ENCODE assay signal across 1 mouse cellular context in the genomic region with DNA sequence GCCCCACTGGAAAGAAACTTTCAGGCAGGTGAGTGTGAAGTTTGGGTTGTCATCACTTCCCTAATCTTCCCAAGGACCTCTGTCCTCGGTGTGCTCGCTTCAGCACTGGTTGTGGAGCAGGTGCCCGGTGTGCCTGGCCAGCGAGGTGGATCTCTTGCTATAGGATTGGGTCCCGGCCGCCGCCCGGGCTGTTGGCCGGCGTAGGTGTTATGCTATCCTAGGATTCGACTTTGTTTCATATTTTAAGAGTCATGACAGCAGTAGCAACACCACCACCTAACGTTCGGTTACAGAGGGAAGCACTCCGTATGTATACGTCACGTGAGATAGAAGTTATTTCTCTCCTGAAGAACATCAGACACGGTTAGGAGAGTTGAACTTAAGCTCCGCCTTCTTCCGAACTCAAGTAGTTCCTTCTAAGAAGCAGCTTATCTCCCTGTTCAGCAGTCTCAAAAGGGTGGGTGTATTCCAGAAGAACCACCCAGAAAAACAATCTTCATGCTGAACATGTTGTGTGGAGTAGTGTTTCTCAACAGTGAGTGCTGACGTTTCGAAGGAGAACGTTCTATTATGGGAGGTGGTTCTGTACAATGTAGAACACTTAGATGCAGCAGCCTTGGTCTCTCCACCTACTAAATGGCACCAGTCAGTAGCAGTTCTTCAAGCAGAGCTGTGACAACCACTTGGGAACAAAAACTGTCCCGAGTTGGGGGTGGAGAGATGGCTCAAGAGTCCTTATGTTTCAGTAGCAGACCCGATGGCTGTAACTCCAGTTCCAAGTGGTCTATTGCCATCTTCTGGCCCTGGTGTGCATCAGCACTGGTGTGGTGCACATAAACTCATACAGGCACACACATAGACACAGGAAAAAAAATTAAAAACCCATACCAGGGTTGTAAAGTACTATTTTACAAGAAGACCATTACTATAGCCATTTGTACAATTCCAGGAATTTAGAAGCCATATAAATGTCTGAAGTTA.
TF ChIP-seq lines count a peak whose summit lies in the region.

No protein-coding gene starts in this region.

TF ChIP-seq in MEL, 35 proteins besides CTCF, POLR2A, EP300 and RAD21:
- TF ChIP-seq ZMIZ1 (IDR thresholded peaks at IDR 0.05; ENCODE audit: low read depth, low read length) (no peak), ZNF384 (IDR thresholded peaks at IDR 0.05; ENCODE audit: low read depth, low read length) (no peak), MEF2A (IDR thresholded peaks at IDR 0.05; ENCODE audit: extremely low read depth, insufficient replicate concordance, low read depth, low read length, poor library complexity, severe bottlenecking) (no peak), SIN3A (IDR thresholded peaks at IDR 0.05; ENCODE audit: low read length) (peak; percentile 85), MXI1 (IDR thresholded peaks at IDR 0.05; ENCODE audit: low read depth, low read length) (peak; percentile 84), MYB (IDR thresholded peaks at IDR 0.05; ENCODE audit: low read depth, low read length) (peak; percentile 37; the same call in 1 of the 2 replicates), NRF1 (IDR thresholded peaks at IDR 0.05; ENCODE audit: insufficient read depth, low read depth, low read length, poor library complexity, severe bottlenecking) (no peak), E2F4 (IDR thresholded peaks at IDR 0.05; ENCODE audit: borderline replicate concordance, low read depth, low read length) (no peak), TAL1 (IDR thresholded peaks at IDR 0.05; ENCODE audit: low read length) (peak; percentile 65), ETS1 (IDR thresholded peaks at IDR 0.05; ENCODE audit: low read depth, low read length) (peak; percentile 72; the same call in 1 of the 2 replicates), ZKSCAN1 (IDR thresholded peaks at IDR 0.05; ENCODE audit: low read depth, low read length) (no peak), CHD2 (IDR thresholded peaks at IDR 0.05; ENCODE audit: low read length) (no peak), SMC3 (IDR thresholded peaks at IDR 0.05; ENCODE audit: low read depth, low read length) (no peak), BHLHE40 (IDR thresholded peaks at IDR 0.05; ENCODE audit: borderline replicate concordance, low read depth, low read length) (peak; percentile 96), MYC (IDR thresholded peaks at IDR 0.05; ENCODE audit: low read depth, low read length) (peak; percentile 69; the same call in 1 of the 2 replicates), GATA1 (IDR thresholded peaks at IDR 0.05; ENCODE audit: low read depth, low read length) (peak; percentile 93), MAZ (IDR thresholded peaks at IDR 0.05; ENCODE audit: low read depth, low read length) (no peak), POLR2AphosphoS2 (IDR thresholded peaks at IDR 0.05; ENCODE audit: low read length) (0 out of 2 replicates have a peak, but pooled peaks have one; percentile 9), UBTF (IDR thresholded peaks at IDR 0.05; ENCODE audit: borderline replicate concordance, insufficient read depth, low read depth, low read length) (no peak), RCOR1 (IDR thresholded peaks at IDR 0.05; ENCODE audit: low read depth, low read length) (no peak), USF2 (IDR thresholded peaks at IDR 0.05; ENCODE audit: borderline replicate concordance in 1 of 2, insufficient read depth in 1 of 2, low read depth in 1 of 2, low read length in 2 of 2) (0 out of 4 replicates have a peak, but pooled peaks of 1 of the 2 experiments have one; percentile 41), TCF12 (IDR thresholded peaks at IDR 0.05; ENCODE audit: low read depth, low read length) (peak; percentile 44; the same call in 1 of the 2 replicates), POLR2AphosphoS5 (IDR thresholded peaks at IDR 0.05; ENCODE audit: borderline replicate concordance, low read depth, low read length) (no peak), ELF1 (IDR thresholded peaks at IDR 0.05; ENCODE audit: low read depth, low read length) (no peak), TBP (IDR thresholded peaks at IDR 0.05; ENCODE audit: low read depth, low read length) (peak; percentile 74; the same call in 1 of the 2 replicates), MAFK (IDR thresholded peaks at IDR 0.05; ENCODE audit: borderline replicate concordance, low read depth, low read length) (no peak), MAX (IDR thresholded peaks at IDR 0.05; ENCODE audit: low read length) (peak; percentile 80; the same call in 1 of the 2 replicates), USF1 (IDR thresholded peaks at IDR 0.05; ENCODE audit: low read depth, low read length) (peak; percentile 91), HCFC1 (IDR thresholded peaks at IDR 0.05; ENCODE audit: low read depth, low read length) (no peak; the same call in 1 of the 2 replicates)
